Mouse (Mus musculus) retina, postnatal 7 days (tissue): ENCODE data around the gene Fam19a1.

Experiments used
- DNase-seq: peaks from one replicate; pipeline ENCODE4 v3.0.0-alpha.2; 2012; ENCODE audit warnings: low read depth, low spot score

The Fam19a1 gene

GRCm38 (mm10) chr6:96254815-96255214, 141.9 kb downstream of the Fam19a1 start:
- no peak for DNase-seq

GRCm38 (mm10) chr6:96258651-96259050, 145.7 kb downstream of the Fam19a1 start:
- DNase-seq = no peak

- DNase-seq = no peak
Measured at GRCm38 (mm10) chr6:96266456-96266855, 153.5 kb downstream of the Fam19a1 start.

GRCm38 (mm10) chr6:96268788-96269187, 155.8 kb downstream of the Fam19a1 start:
- no peak for DNase-seq

GRCm38 (mm10) chr6:96270436-96270835, 157.5 kb downstream of the Fam19a1 start:
- no peak for DNase-seq

GRCm38 (mm10) chr6:96283731-96284130, 170.8 kb downstream of the Fam19a1 start:
- DNase-seq = no peak

GRCm38 (mm10) chr6:96284590-96284989, 171.6 kb downstream of the Fam19a1 start:
- no peak for DNase-seq

GRCm38 (mm10) chr6:96286276-96286675, 173.3 kb downstream of the Fam19a1 start:
- no peak for DNase-seq

- no peak for DNase-seq
Measured at GRCm38 (mm10) chr6:96287377-96287776, 174.4 kb downstream of the Fam19a1 start.

GRCm38 (mm10) chr6:96289672-96290071, 176.7 kb downstream of the Fam19a1 start:
- no peak for DNase-seq

- no peak for DNase-seq
Measured at GRCm38 (mm10) chr6:96347491-96347890, 234.5 kb downstream of the Fam19a1 start.

- DNase-seq = no peak
Measured at GRCm38 (mm10) chr6:96349446-96350025, 236.6 kb downstream of the Fam19a1 start.

GRCm38 (mm10) chr6:96369544-96369943, 256.6 kb downstream of the Fam19a1 start:
- no peak for DNase-seq

- DNase-seq = no peak
Measured at GRCm38 (mm10) chr6:96372848-96373247, 259.9 kb downstream of the Fam19a1 start.

- DNase-seq = no peak
Measured at GRCm38 (mm10) chr6:96373274-96373673, 260.3 kb downstream of the Fam19a1 start.

GRCm38 (mm10) chr6:96376773-96377172, 263.8 kb downstream of the Fam19a1 start:
- DNase-seq = no peak

GRCm38 (mm10) chr6:96379229-96379628, 266.3 kb downstream of the Fam19a1 start:
- DNase-seq = peak; percentile 23

GRCm38 (mm10) chr6:96384441-96384840, 271.5 kb downstream of the Fam19a1 start:
- no peak for DNase-seq

GRCm38 (mm10) chr6:96418866-96419265, 305.9 kb downstream of the Fam19a1 start:
- no peak for DNase-seq

- no peak for DNase-seq
Measured at GRCm38 (mm10) chr6:96419704-96420382, 306.9 kb downstream of the Fam19a1 start.

- no peak for DNase-seq
Measured at GRCm38 (mm10) chr6:96420515-96420914, 307.6 kb downstream of the Fam19a1 start.

- DNase-seq = no peak
Measured at GRCm38 (mm10) chr6:96429390-96429789, 316.4 kb downstream of the Fam19a1 start.

- no peak for DNase-seq
Measured at GRCm38 (mm10) chr6:96432397-96432796, 319.4 kb downstream of the Fam19a1 start.
